14 mouse cellular contexts compared by ENCODE assay signal in genomic region chr3:88923989-88924591, GRCm38 (mm10). TPM values are rescaled to one million over a fixed set of nuclear protein-coding genes. Genes with fewer than 3 reads are reported as not detected.
DNase-seq lines count a peak whose midpoint lies in the region; ATAC-seq lines count a peak whose summit lies in the region.
"Had no signal": no experiment of that assay in that cellular context is flagged by ENCODE, and none has a peak within 500 bp of the region (broad histone marks: within the 10 kb centered on the region; RNA-seq: fewer than 3 reads in every experiment).

No protein-coding gene starts in this region.

- H3K4me1 ChIP-seq in heart, embryonic 15.5 days (replicated peaks) = peaks cover 32% of the 10 kb centered on the region
- H3K4me1 ChIP-seq: forebrain, embryonic 15.5 days; hindbrain, embryonic 15.5 days; liver, embryonic 13.5 days had no signal

- DNase-seq in cerebellum, postnatal 10 days = peak; percentile 20 to 30
- no peak for DNase-seq in cerebellum, postnatal 4 days (ENCODE audit: low spot score in 2 of 2)
- DNase-seq in ovary, postnatal 36 days (ENCODE audit: low spot score) = peak; percentile 45
- no peak for DNase-seq in ovary, postnatal 14 days (ENCODE audit: low spot score)
- DNase-seq in testis, postnatal 14 days (ENCODE audit: low spot score) = peak; percentile 89
- no peak for DNase-seq in T-cell, adult 2 months (ENCODE audit: low spot score)
- no peak for DNase-seq in layer of hippocampus, postnatal 14 days (ENCODE audit: low spot score in 2 of 2)
- DNase-seq: cerebellum, postnatal 36 days; gastrocnemius, postnatal 14 days; kidney, adult 2 months; liver, embryonic 13.5 days had no signal

- ATAC-seq in heart, embryonic 15.5 days (replicated peaks; ENCODE audit: insufficient number of reproducible peaks, insufficient read depth, low FRiP score, low read depth) = peak; percentile 81
- ATAC-seq: forebrain, embryonic 15.5 days had no signal

- 0 out of 2 replicates have a peak, but pooled peaks cover 3% of the 10 kb centered on the region for H3K9me3 ChIP-seq in heart, embryonic 15.5 days (replicated peaks)
- H3K9me3 ChIP-seq: forebrain, embryonic 15.5 days; hindbrain, embryonic 15.5 days; liver, embryonic 13.5 days had no signal

- H3K4me3 ChIP-seq in heart, embryonic 15.5 days = no peak overlapping the region
- H3K4me3 ChIP-seq: forebrain, embryonic 15.5 days; hindbrain, embryonic 15.5 days; liver, embryonic 13.5 days had no signal

- no peaks in the 10 kb centered on the region for H3K27me3 ChIP-seq in heart, embryonic 15.5 days
- H3K27me3 ChIP-seq: forebrain, embryonic 15.5 days; hindbrain, embryonic 15.5 days; liver, embryonic 13.5 days had no signal

- peak overlapping the region; percentile 34 for H3K4me2 ChIP-seq in heart, embryonic 15.5 days
- H3K4me2 ChIP-seq: forebrain, embryonic 15.5 days; hindbrain, embryonic 15.5 days; liver, embryonic 13.5 days had no signal

- peaks cover 69% of the 10 kb centered on the region for H3K36me3 ChIP-seq in heart, embryonic 15.5 days

- peak overlapping the region; percentile 83 for H3K27ac ChIP-seq in heart, embryonic 15.5 days
- H3K27ac ChIP-seq: forebrain, embryonic 15.5 days; hindbrain, embryonic 15.5 days; liver, embryonic 13.5 days had no signal

- no peak overlapping the region for H3K9ac ChIP-seq in heart, embryonic 15.5 days
- H3K9ac ChIP-seq: forebrain, embryonic 15.5 days; hindbrain, embryonic 15.5 days; liver, embryonic 13.5 days had no signal

- whole genome bisulfite sequencing in heart, embryonic 15.5 days = 28% methylated on average over 8 of the region's 8 CpGs

RNA-seq across cellular contexts. Expression of gene Msto1, which starts 10.3 kb away (rescaled TPM):
- polyA plus RNA-seq in heart, embryonic 15.5 days (2015; fragmentation: Nextera tagmentation; extraction: Ambion mirVana) = 37.3 and 44.6 TPM in 2 replicates
- total RNA-seq in layer of hippocampus, postnatal 14 days (2021) = 10 to 100 TPM; 25.5 to 28.4 TPM

RNA-seq across cellular contexts. Expression of gene Ash1l, which starts 26.3 kb away (rescaled TPM):
- polyA plus RNA-seq in heart, embryonic 15.5 days (2015; fragmentation: Nextera tagmentation; extraction: Ambion mirVana) = 13.3 and 13.6 TPM in 2 replicates
- total RNA-seq in layer of hippocampus, postnatal 14 days (2021) = 10 to 100 TPM; 64.3 to 66.8 TPM

RNA-seq across cellular contexts. Expression of gene Dap3, which starts 26.9 kb away (rescaled TPM):
- 132 and 135 TPM in 2 replicates for polyA plus RNA-seq in heart, embryonic 15.5 days (2015; fragmentation: Nextera tagmentation; extraction: Ambion mirVana)
- total RNA-seq in layer of hippocampus, postnatal 14 days (2021) = 100 to 1,000 TPM; 108 to 116 TPM

Comparison
In these comparisons a context has a peak if more than half of its experiments do, and no peak if none do; other contexts are left out.
1. DNase-seq: peak in cerebellum, postnatal 10 days (2 of 2), ovary, postnatal 36 days (single experiment) and testis, postnatal 14 days (single experiment); none in cerebellum, postnatal 4 days (0 of 2), ovary, postnatal 14 days (single experiment), T-cell, adult 2 months (single experiment) and layer of hippocampus, postnatal 14 days (0 of 2).